Comparison of ENCODE assay signal across 18 mouse cellular contexts in genomic region chr1:71472691-71473090, GRCm38 (mm10). TPM values are rescaled to one million over a fixed set of nuclear protein-coding genes. Genes with fewer than 3 reads are reported as not detected.
DNase-seq lines count a peak whose midpoint lies in the region.
"Had no signal": no experiment of that assay in that cellular context is flagged by ENCODE, and none has a peak within 500 bp of the region (broad histone marks: within the 10 kb centered on the region; RNA-seq: fewer than 3 reads in every experiment).

No protein-coding gene starts in this region.

- peak; percentile 52 for DNase-seq in fat pad, adult 2 months (ENCODE audit: extremely low read depth, low read depth, low spot score)
- peak; percentile 66 for DNase-seq in gonadal fat pad, adult 2 months (ENCODE audit: low read depth)
- no peak for DNase-seq in lung, postnatal 36 days
- DNase-seq in layer of hippocampus, adult 11-12 months (ENCODE audit: low spot score) = no peak
- DNase-seq: adrenal gland, adult 2 months; adrenal gland, adult 8-10 months; adrenal gland, postnatal 10 days; adrenal gland, postnatal 14 days; adrenal gland, postnatal 25 days; adrenal gland, postnatal 36 days; B cell, adult 2 months; cerebellum, adult 11 months; cerebellum, adult 11-12 months; cerebellum, adult 18-20 months had no signal

RNA-seq across cellular contexts. Expression of gene Abca12, which starts 58.0 kb away (rescaled TPM):
- not detected in 2 replicates for polyA plus RNA-seq in gonadal fat pad, adult 2 months (2012; rRNA removed)
- polyA plus RNA-seq: adrenal gland, adult 2 months; C2C12; CD4-positive, CD25-positive, alpha-beta regulatory T cell, adult 4 months; G1E; Patski had no signal

Comparison
In these comparisons a context has a peak if more than half of its experiments do, and no peak if none do; other contexts are left out.
1. DNase-seq: peak in fat pad, adult 2 months (single experiment) and gonadal fat pad, adult 2 months (single experiment); none in lung, postnatal 36 days (single experiment) and layer of hippocampus, adult 11-12 months (single experiment).